Mouse (Mus musculus) layer of hippocampus, adult 9-11 months (tissue): ENCODE data around the gene Syce2.
"Not testable (repeated sequence)": the region's sequence is repeated elsewhere in the genome, so short reads cannot be mapped to it uniquely, and the experiment has no call there.

ENCODE experiments used
- DNase-seq: peaks from one replicate; pipeline ENCODE4 v3.0.0; 2022

Gene Syce2

DNA sequence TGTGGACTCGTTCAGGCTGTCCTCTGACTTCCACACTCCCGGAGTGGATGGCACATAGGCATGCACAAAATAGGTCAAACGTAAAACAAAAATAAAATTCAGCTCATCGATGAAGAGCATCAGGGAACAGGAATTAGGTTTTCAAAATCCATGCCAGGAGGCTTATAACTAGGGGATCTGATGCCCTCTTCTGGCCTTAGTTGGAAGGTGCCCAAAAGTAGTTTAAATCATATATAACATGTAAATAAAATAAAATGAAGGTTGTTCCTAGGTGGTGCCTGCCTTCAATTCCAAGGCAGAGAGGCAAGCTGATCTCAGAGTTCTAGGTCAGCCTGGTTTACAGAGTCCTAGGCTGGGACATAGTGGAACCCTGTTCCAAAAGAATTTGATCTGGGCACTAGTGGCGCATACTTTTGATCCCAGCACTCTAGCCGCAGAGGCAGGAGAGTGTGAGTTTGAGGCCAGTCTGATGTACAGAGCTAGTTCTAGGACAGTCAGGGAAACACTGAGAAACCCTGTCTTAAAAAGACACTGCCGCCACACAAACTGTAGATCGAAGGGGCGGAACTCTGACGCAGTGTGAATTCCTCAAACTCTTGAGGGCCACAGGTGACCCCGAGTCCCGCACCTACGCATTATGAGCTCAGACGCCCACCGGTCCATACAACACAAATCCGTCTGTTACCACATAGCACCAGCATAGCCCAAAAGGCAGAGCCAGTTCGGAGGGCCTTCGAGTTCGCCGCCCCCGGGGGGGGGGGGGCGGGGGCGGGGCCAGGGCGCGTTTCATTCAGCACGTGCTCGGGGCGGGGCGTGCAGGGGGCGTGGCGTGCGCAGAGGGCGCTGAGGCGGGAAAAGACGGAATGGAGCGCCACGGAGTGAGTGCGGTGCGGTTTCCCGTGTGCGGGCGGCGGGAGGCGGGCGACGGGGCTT lies at the start of gene Syce2:
Gene Syce2 (plus strand): TSS at position 736 of the 933 bp plus-strand sequence.
- no peak for DNase-seq

DNA sequence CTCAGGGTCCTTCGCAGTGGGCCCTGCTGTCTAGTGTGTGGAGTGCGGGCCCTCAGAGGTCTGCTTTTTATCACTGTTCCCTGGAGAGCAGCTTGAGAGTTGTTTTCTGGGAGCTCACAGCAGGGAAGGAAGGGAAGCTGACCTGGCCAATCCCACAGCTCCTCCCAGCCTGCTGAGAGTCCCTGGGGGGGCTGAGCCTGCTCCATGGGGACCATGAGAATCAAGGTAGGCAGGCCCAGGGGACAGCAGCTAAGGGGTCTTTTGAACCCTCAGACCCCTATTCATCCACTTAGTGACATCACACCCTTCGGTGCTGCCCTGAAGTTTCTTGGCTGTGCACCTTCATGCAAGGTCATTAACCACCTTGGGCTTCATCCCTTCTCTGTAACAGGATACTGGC lies 49.2 kb upstream of the Syce2 start, which contains the start of gene Dand5:
Gene Dand5 (minus strand): TSS at position 101 of the 400 bp plus-strand sequence.
- no peak for DNase-seq

DNA sequence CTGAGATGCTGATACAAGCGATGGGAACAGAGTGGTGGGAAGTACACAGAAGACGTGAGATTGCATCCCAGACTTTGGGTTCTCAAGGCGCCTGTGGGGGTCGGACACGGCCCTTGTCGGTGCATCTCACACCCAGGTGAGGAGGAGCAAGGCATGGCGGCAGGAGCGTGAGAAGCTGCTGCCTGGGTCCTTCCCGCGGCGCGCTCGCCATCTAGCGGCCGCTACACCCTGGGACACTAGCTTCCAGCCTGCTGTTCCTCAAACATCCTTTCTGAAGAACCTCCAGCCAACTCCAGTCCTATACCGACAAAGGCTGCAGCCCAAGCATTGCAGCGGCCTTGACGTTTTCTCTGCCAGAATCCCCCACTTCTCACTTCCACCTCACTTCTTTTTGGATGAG lies 48.3 kb upstream of the Syce2 start:
- no peak for DNase-seq

DNA sequence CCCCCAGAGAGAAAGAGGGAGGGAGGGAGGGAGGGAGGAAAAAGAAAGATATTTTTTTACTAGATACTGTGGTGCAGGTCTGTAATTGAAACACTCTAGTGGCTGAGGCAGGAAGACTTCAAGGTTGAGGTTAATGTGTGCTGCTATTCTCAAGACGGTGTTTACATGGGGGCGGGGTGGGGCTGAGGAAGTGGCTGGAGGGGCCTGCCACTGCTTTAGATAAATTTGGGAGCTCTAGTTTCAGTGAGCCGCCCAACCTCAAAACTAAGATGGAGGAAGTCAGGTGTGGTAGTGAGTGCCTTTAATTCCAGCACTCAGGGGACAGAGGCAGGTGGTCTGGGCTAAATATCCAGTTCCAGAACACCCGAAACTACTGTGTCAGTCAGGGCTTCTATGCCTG lies 46.3 kb upstream of the Syce2 start:
- no peak for DNase-seq

DNA sequence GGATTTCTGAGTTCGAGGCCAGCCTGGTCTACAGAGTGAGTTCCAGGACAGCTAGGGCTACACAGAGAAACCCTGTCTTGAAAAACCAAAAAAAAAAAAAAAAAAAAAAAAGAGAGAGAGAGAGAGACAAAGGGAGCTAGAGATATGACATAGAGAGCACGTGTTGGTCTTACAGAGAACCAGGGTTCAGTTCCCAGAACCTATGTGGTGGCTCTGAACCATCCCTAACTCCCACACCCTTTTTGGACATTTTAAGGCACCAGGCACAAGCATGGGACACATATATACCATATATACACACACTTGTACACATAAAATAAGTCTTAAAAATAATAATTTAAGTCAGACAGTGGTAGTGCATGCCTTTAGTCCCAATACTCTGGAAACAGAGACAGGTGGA lies 45.4 kb upstream of the Syce2 start:
- DNase-seq, result not testable (repeated sequence)

DNA sequence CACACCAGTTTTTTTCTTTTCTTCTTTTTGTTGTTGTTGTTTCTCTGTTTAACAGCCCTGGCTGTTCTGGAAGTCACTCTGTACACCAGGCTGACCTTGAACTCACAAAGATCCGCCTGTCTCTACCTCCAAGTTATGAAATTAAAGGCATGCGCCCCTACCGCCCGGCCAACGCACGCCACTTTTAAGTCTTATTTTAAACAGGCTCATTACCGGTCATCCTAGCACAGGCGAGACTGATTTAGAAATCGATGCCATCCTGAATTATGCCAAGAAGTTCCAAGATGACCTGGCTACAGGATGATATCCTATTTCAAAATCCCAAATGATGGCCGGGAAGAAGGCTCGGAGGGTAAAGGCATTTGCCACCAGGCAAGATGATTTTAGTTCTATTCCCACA lies 40.4 kb upstream of the Syce2 start, which contains the start of gene Gadd45gip1:
Gene Gadd45gip1 (plus strand): TSS at position 33 of the 400 bp plus-strand sequence.
- DNase-seq, result no peak

DNA sequence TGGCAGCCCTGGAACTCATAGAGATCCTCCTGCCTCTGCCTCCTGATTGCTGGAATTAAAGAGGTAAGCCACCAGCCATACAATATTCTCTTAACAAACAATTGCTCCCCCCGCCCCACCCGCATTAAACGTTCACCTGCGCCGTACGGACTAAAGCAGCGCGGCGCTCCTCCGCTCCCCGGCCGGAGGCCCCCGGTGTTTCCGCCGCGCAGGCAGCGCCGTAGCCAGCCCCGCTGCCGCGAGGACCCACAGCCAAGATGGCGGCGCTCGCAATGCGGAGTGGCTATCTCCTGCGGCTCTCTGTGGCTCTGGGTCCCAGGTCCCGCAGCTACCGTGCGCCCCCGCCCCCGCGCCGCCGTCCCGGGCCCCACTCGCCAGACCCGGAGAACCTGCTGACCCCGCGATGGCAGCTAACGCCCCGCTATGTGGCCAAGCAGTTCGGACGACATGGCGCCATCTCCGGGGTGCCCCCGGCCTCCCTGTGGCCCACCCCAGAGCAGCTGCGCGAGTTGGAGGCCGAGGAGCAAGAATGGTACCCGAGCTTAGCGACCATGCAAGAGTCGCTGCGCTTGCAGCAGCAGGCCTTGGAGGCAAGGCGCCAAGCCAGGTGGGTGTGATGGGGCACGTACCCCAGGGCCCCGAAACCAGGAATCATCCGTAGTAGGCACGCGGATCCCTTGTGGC lies 39.7 kb upstream of the Syce2 start:
- peak; percentile 71 for DNase-seq

DNA sequence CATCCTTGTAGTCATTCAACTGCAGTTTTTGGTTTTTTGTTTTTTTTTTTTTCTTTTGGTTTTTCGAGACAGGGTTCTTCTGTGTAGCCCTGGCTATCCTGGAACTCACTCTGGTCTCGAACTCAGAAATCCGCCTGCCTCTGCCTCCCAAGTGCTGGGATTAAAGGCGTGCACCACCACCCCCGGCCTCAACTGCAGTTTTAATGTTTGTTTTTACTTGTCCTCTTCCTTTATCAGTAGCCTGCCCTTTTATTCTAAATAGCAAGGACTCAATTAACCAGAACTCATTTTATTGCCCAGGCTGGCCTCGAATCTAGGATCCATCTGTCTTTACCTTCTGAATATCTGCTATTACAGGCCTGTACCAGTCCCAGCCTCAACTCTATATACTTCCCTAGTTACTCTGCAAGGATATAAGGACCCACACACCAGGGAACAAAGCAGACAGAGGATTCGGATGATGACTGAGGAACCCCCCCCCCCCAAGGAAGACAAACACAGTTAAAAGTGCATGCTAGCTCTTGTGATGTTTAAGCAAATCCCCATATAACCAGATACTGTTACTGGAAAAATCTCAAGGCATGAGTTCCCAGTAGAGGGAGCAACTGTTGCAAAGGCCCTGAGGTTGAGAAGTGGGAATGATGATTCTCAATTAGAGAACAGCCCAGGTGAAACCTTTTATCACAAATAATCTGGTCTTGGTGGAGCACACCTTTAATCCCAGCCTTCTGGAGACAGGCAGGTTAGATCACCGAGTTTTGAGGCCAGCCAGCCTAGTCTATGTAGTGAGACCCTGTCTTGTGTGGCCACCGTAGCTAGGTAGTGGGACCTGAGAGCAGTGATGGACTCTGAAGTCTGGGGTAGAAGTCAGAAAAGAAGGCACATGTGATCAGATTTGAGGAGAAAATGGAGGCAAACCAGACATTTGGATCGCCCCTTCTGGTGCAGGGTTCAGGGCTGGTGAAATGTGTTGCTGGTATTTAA lies 38.9 kb upstream of the Syce2 start:
- no peak for DNase-seq

DNA sequence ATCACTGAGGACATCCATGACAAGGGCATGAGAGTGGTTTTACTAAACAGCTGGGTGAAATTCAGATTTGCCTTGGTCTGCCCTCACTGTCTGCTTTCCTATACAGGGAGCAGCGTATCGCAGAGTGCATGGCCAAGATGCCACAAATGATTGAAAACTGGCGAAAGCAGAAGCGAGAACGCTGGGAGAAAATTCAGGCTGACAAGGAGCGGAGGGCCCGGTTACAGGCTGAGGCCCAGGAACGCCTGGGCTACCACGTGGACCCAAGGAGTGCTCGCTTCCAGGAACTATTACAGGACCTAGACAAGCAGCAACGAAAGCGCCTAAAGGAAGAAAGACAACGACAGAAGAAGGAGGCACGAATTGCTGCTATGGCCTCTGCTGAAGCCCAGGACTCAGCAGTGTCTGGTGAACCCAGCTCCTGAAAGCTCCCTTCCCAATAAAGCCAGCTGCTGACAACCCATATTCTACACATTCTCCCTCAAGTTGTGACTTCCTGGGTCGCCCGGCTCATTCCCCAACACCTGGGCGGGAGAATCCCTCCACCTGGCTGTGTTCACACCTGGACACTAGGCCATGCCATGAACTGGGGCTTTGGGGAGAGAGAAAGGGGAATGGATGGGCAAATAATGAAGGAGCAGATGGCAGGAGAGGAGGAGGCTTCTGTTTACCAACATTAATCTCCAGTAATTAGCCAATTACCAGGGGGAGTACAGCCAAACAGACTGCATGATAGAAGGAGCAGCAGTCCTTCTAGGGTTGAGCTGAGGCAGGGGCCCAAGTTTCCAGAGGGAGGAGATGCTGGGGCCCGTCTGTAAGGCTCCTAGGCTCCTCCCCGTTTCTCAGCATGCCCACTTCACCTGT lies 37.7 kb upstream of the Syce2 start:
- DNase-seq, result no peak

DNA sequence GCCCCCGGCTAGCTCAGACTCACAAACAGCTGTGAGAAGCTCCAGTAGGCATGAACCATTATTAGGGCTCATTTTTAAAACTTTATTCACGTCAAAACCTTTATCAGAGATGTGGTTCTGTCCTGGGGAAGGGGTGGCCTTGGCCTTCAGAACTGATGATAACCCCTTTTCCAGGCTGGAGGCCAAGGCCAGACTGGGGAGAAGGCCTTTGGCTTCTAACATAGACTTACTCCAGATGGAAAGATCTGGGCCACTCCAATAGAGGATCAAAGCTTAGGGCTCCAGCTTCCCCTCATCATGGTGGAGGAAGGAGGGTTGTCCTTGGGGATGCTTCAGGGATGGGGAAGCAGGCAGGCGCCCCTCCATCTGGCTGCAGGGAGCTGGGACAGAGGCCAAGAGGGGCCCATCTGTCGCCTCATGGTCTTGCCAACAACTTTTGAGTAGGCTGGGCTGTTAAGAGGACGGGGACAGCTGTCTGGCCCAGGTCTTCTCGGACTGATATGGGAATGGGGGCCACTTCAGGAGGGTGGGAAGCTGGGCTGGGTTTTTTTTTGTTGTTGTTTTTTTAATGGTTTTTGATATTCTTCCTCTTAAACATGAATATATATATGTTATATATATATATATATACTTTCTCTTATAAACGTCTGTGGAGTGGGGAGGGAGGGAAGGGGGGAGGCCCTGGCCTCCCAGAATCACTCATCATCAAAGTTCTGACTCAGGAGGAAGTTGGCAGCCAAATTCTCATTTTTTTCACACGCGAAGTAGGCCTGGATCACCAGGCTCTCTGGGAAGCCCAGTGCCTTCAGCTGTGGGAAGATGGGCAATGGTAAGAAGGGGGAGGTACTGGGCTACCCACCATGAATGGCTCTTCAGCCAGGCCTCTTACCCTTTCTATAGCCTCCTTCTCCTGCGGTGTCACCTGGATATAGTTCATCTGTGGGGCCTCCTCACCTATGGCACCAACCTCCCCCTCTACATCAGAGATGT lies 36.8 kb upstream of the Syce2 start:
- peak; percentile 87 for DNase-seq

DNA sequence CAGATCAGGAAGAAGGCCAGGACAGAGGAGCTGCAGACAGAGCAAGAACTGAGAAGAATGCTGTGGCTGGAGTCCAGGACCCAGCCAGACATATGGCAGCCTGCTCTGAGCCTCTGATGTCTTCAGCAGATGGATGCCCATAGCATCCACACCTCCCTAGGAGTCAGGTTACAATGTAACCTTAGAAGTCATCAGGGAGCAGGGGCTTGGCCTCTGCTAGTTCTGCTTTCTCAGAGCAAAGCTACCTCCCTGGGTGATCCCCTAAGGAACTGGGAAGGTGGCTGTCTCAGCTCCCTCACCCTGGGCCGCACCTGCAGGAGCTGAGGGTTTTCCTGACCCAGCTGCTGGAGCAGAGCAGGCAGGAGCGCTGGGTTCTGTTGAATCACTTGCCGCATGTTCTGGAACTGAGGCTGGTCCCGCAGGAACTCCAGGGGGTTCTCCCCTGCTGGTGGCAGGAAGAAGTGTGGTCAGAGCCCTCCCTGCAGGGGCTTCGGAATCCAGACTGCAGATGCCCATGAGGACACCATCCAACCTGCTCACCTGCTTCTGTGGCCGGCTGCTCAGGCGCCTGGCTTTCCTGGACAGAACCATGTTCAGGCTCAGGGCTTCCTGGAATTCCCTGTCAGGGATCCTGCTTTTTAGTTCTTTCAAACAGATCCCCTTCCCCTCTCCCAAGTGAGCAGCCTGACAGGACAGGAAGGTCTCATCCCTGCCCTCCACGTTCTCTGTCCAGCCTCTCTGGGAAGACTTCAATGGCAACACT lies 34.6 kb upstream of the Syce2 start:
- no peak for DNase-seq

DNA sequence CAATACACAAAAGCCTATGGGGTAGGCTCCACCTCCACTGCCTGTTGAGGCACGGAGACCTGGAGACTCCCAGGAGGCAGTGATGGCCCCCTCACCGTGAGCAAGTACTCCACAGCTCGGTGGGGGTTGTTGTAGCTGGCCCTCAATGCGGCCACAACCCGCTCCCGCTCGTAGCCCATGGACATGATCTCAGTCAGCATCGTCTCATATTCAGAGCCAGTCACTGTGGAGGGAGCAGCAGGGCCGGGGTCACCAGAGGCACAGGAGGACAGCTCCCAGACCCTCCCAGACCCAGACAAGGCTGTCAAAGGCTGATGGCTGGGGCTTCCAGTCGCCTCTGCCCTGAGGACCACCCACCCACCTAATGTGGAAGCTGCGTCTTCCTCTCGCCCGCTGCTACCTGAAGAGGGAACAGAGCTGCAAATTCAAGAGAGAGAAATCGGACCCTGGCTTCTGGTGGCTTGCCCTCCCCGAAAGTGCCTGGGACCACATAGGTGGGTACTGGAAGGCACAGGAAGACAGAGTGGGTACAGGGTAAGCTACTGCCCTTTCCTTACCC lies 33.9 kb upstream of the Syce2 start:
- DNase-seq, result no peak

DNA sequence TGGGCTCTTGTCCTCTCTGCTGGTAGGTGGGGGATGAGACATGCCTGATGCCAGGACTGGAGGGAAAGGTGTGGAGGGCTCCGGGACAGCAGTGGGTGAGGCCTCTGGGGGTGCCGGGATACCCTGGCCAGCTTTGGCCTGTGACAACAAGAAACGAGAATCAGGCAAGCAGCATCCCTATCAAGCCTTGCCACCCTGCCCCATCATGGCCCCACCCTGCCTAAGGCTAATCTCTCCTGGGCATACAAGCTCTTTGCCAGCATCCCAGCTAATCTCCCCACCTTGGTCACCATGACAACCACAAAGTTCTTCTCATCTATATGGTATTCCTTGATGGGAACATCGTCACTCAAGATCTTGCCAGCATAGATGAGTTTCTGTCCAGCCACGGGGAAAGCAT lies 33.4 kb upstream of the Syce2 start:
- no peak for DNase-seq

DNA sequence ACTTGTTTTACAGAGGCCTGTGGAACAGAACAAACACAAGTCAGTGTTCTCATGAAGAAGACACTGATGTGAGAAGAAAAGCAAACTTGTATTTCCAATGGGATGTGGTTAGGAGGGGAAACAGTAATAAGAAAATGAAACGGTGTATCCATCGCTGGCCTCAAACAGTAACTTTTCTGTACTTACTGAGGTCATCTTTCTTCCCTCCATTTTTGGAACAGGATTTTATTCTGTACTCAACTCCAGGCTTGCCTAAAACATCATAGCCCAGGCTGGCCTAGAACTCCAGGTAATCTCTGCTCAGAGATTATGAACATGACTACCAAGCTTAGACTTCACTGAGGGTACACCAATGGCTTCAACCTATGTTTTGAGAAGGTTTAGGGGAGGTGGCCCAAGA lies 32.5 kb upstream of the Syce2 start:
- DNase-seq, result no peak

DNA sequence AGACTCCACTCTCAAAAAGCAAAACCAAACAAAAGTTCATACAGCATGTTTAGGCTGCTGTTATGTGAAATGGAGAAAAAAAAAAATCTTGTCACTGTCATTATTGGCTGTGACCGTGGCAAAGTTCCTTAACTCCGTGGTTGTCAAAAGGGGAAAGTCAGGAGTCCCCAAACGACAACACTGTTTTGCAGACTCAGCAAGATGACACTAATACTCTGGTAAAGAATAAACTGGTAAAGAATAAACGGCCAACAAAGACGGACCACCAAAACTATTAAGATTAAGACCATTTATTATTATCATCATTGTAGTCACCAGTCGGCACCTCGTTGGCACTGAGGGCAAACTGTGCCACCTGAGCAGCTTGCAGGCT lies 32.0 kb upstream of the Syce2 start:
- DNase-seq, result no peak

DNA sequence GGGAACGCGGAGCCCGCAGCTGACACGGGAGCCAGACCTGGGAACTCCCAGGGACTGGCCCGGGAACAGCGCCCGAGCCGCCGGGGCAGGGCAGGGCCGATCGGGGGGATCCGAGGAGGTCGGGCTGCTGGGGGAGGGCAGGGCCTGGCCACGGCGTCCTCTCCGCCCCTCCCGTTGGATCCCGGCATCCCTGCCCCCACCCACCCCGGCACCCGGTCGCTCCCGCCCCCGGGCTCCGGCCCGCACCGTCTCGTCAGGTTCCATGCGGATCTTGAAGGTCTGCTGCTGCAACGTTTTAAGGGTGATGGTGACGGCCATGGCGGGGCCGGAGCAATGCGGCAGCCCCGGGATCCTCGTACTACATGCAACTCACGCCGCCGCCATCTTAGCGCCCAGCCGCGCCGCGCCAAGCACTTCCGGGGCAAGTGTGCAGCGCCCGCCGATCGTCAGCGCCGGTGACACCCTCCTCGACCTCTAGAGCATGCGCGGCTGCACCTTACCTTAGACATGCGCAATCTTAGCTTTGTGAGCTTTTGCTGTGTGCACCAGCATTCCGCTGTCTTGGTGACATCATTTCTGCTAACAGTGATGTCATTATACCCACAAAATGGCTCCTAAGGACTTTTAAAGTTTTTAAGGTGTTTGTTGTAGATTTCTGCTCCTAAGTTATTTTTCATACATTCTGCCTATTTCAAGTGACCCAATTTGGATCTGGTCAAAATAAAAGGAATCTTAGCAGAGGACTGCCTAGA lies 31.5 kb upstream of the Syce2 start, which contains the start of gene Rad23a:
Gene Rad23a (minus strand): TSS at position 418 of the 752 bp plus-strand sequence.
- DNase-seq, result peak; percentile 94

DNA sequence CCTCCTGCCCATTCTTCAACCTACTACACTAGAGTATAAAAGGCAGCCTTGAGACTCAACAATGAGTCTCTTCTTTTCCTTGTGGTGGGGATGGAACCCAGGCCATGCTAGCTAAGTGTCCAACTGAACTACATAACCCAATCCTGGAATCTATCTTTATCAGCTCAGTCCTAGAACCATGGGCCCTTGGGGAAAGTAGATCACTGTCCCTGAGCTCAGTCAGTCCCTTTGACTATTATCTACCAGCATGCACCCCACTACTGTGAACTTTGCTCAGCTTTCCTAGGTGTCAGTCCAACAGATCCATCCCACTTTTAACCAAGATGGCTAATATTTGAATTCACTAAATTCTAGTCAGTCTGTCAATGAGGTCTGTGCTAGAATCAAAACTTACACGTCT lies 30.4 kb upstream of the Syce2 start:
- no peak for DNase-seq

DNA sequence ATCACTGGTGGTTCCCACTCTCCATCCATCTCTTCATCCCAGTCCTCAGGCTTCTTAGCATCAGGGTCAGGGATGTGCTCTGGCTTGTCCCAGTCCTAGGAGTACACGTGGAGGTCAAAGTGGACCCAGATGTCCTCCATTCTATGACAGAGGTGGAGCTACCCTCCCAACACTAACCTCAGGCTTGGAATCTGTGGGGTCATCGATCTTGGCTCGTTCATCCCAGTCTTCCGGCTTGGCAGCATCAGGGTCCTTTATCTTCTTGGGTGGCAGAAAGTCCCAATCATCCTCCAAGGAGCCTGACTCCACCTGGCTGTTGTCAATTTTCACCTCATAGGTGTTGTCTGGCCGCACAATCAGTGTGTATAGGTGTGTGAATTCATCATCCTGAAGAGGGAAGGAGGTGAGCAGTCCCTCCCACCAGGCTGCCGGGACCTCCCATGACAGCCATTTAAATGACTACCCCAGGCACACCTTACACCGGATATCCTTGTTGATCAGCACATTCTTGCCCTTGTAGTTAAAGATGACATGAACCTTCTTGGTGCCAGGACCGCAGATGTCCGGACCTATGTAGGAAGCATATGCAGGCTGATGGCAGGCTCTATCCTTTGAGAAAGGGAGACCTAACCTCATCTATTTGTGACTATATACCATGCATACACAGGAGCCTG lies 27.4 kb upstream of the Syce2 start:
- DNase-seq, result no peak
